Mouse (Mus musculus) retina, embryonic 14.5 days (tissue): ENCODE measurements at regions not wholly inside any gene's neighbourhood (a gene's known extent, or its start where the extent isn't known, plus 50 kb on each side); places are given as distances from the start of the nearest gene placed in this dataset.

Source experiments
- DNase-seq: peaks from one replicate; pipeline ENCODE4 v3.0.0-alpha.2; 2015; ENCODE audit warnings: low spot score

DNA sequence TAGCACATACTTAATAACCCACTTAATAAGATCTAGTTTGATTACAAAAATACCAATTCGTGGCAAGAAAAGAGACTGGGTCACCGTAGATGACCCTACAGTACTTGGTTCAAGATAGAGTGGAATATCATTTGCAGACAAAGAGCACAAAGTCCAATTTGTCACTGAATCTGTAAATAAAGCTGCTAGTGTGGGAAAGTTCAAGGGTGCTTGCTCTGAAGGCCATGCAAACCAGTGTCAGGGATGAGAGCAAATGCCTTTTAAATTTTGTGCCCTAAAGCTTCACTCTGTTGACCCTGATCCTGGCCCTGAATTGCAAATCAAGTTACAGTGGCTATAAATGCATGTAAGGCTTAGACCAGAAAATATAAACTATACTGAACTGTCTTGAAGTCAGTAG, 113.1 kb downstream of the Cd55b start:
- DNase-seq = no peak

DNA sequence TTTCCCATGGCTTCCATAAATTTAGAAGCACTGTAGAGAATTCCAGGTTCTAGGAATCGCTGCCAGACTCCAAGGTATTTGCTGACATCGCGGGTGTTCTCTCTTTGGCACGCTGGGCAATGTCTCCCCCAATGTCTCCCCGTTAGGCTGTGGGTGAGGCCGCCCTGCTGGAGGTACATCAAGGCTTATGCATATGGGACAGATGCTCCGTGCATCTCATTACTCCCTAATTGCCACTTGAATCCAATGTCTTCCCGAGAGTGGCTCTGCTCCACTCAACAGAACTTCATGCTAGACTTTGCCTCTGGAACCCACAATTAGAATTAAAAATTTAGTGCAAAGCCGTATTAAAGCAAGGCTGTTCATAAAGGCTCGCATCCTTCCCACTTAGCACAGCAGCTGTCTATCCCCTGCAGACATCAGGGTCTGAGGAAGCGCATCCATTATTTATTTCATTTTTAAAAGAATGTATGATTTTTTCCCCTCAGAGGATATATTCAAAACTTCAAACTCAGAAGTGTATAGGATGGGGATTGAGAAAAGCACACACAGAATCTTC, 120.9 kb downstream of the Cd55b start:
- peak; percentile 47 for DNase-seq

DNA sequence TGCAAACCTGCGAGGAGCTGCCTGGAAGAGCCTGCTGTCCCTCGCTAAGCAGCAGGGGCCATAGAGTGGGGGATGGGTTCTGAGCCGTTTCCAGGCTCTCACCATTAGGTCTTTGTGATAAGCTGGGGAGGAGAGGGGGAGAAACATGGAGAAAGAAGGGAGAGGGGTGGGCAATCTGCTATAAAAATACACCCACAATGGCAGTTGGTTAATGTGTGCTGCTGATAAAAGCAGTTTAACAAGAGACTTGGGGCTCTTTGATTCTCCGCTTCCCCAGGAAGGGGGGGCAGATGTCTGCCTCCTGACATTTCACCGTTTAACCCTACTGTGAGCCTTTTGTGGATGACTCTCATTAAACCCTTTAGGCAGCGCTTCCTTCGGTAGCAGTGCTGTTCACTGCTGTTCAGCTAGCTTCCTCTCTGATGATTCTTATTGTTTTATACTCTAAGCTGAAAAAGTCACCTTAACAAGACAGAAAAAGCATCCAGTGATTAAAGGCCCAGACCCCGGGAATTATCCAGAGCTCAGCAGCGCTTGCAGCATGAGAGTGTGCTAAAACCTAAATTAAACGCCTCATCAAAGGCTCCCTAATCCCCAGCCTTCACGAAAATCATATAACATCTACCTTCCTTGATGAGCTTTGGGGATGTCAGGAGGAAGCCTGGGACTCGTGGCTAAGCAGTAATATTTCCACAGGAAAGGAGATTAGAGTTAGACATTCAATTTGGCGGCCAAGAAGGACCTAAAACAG, 122.6 kb downstream of the Cd55b start:
- peak; percentile 84 for DNase-seq

- no peak for DNase-seq
These were observed 123.2 kb downstream of the Cd55b start for GRCm38 (mm10) chr1:130299641-130300040.

DNA sequence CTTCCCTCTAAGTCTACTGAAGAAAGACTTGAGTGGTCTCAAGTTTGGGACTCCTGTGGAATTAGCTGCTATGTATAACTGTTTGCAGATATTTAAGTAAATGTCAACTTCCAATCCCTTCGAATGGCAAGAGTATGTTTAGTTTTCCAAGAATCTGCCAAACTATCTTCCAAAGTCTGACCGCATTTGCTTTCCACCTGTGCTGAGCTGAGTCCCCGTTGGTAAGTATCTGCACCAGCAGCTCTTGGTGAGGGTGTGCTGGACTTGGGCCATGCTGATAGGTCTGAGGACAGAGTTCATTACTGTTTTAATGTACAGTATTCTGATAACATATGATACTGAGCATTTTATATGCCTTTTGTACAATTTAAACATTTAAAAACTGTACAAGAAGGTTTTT, 123.7 kb downstream of the Cd55b start:
- DNase-seq = no peak

- DNase-seq = no peak
These were observed 124.2 kb downstream of the Cd55b start for GRCm38 (mm10) chr1:130298636-130299035.

- no peak for DNase-seq
These were observed 125.3 kb downstream of the Cd55b start for GRCm38 (mm10) chr1:130297471-130297870.

GRCm38 (mm10) chr1:130285882-130286281, 136.9 kb downstream of the Cd55b start:
- DNase-seq = no peak

- no peak for DNase-seq
These were observed 140.7 kb downstream of the Cd55b start for GRCm38 (mm10) chr1:130282153-130282552.

- DNase-seq = no peak
These were observed 143.6 kb downstream of the Cd55b start for GRCm38 (mm10) chr1:130279180-130279579.

DNA sequence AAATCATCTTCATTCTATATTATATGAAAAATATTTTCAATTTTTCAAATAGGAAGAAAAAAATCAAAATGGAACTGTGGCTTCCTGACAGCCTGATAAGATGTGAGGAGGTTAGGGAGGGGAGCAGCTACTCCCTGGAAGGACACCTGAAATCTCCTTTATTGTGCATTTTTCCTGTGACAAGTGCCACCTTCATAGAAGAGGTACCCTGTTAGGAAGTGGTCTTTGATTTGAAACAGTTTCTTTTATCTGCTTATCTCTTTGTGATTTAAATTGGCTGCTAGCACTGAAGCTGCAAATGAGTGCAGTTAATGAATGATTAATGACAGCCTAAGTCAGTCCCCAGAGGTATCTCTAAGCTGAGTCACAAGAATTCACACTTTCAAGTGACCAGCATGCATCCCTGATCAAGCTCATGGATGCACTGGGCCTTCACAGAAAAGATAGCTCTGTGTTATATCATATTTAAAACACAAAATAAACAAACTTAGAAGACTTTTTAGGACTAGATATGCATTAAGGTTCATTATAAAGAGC, 144.7 kb downstream of the Cd55b start:
- no peak for DNase-seq

DNA sequence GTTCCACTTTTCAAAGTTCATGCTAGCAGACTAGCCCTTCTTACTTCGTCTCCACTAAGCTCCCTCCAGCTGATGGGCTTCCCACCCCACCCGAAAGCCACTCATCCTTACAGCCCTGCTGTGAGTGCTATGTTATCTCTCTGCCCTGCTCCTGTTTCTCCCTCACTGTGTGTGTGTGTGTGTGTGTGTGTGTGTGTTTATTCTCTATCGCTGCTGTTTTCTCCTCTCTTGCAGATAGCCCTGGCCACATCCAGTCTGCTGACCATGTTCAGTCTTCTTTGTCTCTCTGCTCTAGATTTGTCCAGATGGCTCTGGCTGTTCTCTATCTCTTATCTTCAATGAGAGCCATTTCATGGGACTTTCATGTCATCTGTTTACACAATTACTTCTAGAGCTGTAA, 145.9 kb downstream of the Cd55b start:
- DNase-seq = no peak

- no peak for DNase-seq
These were observed 146.8 kb downstream of the Cd55b start for GRCm38 (mm10) chr1:130276005-130276404.

DNA sequence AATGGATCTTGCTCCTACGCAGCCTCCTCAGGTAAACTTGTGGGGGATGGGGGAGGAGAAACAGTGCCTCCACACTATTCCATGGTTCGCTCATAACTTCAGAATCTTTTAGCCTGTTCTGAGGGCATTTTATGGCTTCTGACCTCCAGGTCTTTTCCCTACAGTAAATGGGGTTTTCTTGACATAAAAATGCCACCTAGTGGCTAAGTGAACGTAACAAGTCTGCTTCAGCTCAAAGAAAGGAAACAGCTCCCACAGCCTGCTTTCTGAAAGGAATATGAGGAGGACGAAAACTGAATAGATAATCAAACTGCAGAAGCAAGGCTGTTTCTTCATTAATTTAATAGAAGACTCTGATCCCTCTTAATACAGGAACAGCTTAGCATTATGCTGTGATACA, 148.3 kb downstream of the Cd55b start:
- peak; percentile 32 for DNase-seq

- DNase-seq = no peak
These were observed 152.4 kb downstream of the Cd55b start for GRCm38 (mm10) chr1:130270457-130270856.
